Mouse (Mus musculus): ENCODE data around the gene Itih4. TPM values are rescaled to one million over a fixed set of nuclear protein-coding genes. Genes with fewer than 3 reads are reported as not detected.

Itih4 gene
- polyA plus RNA-seq, 1 experiment = 43.4 TPM

DNA sequence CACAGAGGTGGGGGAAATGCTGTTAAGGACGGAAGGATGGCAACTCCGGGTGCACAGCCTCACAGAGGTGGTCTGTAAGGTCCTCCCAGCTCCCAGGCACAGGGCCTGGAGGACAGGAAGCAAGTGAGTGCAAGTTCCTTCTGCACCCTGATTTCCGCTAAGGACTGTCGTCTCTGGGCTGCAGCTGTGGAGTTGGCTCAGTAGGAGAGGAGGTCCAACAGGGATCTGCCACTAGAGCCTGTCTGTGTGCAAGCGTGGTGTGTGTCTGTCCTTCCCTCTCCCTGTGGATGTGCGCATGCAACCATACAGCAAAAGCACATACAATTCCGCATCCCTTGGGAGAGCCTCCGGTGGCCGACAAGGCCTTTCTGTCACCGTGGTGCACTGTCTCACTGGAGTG lies 9.8 kb upstream of the Itih4 start:
- TF ChIP-seq POLR2A (IDR thresholded peaks at IDR 0.05; ENCODE audit: borderline replicate concordance, extremely low read depth, low read depth, low read length) = no peak
- no peak for TF ChIP-seq CTCF (IDR thresholded peaks at IDR 0.05; ENCODE audit: insufficient read depth, low read length)
- DNase-seq = no peak
- no peak overlapping the region for H3K4me3 ChIP-seq (replicated peaks; ENCODE audit: extremely low read depth, low read depth, low read length)
- H3K4me1 ChIP-seq (ENCODE audit: control insufficient read depth, insufficient read depth, low read length) = peaks cover 12% of the 10 kb centered on the region
- WGBS = 77% methylated on average over 10 of the region's 10 CpGs

DNA sequence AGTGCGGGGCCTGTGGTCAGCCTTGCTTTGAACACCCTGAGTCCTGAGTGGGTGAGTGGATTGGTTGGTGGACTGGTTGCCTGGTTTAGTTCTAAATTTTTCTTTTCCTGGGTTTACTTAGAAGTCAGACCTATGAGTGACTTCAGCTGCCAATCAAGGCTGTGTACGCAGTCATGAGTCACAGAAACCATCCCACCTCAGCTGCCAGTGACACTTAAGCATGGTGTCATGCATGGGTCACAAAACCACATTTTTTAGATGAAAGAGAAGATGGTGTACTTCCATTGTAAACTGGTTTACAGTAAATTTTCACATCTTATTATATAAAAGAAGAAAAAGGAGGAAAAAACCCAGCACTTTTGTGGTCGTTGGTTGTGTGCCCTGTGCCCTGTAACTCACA lies 8.4 kb upstream of the Itih4 start:
- no peak for DNase-seq
- no peak for TF ChIP-seq CTCF (IDR thresholded peaks at IDR 0.05; ENCODE audit: insufficient read depth, low read length)
- no peak for TF ChIP-seq POLR2A (IDR thresholded peaks at IDR 0.05; ENCODE audit: borderline replicate concordance, extremely low read depth, low read depth, low read length)
- 91% methylated on average over 3 of the region's 3 CpGs for WGBS
- Histone ChIP-seq H3K4me1 (ENCODE audit: control insufficient read depth, insufficient read depth, low read length) (peaks cover 12% of the 10 kb centered on the region), H3K4me3 (replicated peaks; ENCODE audit: extremely low read depth, low read depth, low read length) (no peak overlapping the region)

DNA sequence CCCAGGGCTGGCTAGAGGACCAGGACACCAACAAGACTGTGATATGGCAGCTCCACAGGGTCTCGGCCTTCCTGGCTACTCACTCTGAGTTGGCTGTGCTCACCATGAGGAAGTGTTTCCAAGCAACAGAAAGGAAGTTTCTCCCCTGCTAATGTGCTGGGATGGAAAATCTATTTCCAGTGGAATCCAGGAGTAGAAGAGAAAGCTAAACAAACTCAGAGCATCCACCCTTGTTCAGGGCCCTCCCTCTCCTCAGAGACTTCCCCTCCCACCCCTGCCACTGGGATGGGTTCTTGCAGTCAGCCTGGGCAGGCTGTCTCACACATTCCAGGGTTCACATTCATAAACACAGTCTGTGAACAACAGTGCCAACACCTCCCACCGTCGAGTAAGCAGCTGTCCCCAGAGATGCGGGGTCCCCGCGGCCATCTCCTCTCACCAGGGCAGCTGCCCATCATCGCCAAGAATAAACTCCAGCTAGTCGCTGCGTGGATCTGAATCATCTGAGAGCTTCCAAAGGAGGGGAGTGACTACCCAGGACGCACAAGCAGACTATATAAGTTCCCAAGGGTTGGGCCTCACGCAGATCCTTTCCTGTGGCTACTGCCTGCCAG lies 7.2 kb upstream of the Itih4 start, which contains the start of gene Mustn1:
TSS of gene Mustn1 (plus strand) at position 243 of the 614 bp plus-strand sequence.
- WGBS = 29% methylated on average over 11 of the region's 11 CpGs
- TF ChIP-seq CTCF (IDR thresholded peaks at IDR 0.05; ENCODE audit: insufficient read depth, low read length) = no peak
- H3K4me1 ChIP-seq (ENCODE audit: control insufficient read depth, insufficient read depth, low read length) = peaks cover 12% of the 10 kb centered on the region
- peak; percentile 39 for DNase-seq
- peak within 1 kb of the TSS; percentile 42 for H3K4me3 ChIP-seq (replicated peaks; ENCODE audit: extremely low read depth, low read depth, low read length)

DNA sequence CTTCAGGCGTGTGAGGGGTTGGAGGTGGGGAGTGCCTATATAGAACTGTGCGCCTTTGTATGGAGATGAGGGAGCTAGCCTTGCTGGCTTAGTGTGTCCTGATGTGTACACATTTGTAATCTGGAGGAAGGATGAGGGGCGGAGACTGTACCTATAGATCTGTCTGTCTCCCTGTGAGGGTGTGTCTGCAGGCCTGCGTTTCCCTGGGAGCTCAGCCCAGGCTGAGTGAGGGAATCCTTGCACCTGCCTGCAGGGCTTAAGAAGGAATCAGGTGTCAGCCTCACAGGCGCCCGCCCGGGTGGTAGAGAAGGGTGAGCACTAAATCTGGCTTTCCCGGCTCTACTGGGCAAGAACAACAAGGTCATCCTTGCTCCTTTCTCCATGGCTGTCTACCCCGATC lies 6.5 kb upstream of the Itih4 start:
- WGBS = 59% methylated on average over 9 of the region's 9 CpGs
- H3K4me1 ChIP-seq (ENCODE audit: control insufficient read depth, insufficient read depth, low read length) = peaks cover 12% of the 10 kb centered on the region
- peak overlapping the region; percentile 42 for H3K4me3 ChIP-seq (replicated peaks; ENCODE audit: extremely low read depth, low read depth, low read length)
- no peak for DNase-seq
- TF ChIP-seq CTCF (IDR thresholded peaks at IDR 0.05; ENCODE audit: insufficient read depth, low read length) (no peak), POLR2A (IDR thresholded peaks at IDR 0.05; ENCODE audit: borderline replicate concordance, extremely low read depth, low read depth, low read length) (no peak)

DNA sequence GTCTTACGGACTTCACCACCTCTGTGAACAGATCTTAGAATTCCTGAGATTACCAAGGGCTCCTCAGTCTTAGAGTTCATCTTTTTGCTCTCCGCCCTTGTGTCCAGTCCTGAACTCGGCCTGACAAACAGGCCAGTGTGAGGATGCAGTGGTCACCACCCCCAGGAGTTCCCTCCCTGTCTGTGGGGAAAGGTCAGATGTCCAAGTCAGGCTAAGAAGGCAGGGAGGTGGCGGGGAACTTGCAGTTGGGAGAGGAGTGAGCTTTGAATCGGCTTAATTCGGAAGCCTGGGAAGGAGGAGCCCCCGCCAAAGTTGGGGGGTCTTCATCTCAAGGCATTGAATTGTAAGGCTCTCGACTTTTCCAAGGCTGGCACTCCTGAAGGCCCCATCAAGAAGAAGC lies 6.0 kb upstream of the Itih4 start:
- 69% methylated on average over 8 of the region's 8 CpGs for WGBS
- DNase-seq = no peak
- TF ChIP-seq POLR2A (IDR thresholded peaks at IDR 0.05; ENCODE audit: borderline replicate concordance, extremely low read depth, low read depth, low read length) (no peak), CTCF (IDR thresholded peaks at IDR 0.05; ENCODE audit: insufficient read depth, low read length) (no peak)
- H3K4me3 ChIP-seq (replicated peaks; ENCODE audit: extremely low read depth, low read depth, low read length) = no peak overlapping the region
- peaks cover 12% of the 10 kb centered on the region for H3K4me1 ChIP-seq (ENCODE audit: control insufficient read depth, insufficient read depth, low read length)

DNA sequence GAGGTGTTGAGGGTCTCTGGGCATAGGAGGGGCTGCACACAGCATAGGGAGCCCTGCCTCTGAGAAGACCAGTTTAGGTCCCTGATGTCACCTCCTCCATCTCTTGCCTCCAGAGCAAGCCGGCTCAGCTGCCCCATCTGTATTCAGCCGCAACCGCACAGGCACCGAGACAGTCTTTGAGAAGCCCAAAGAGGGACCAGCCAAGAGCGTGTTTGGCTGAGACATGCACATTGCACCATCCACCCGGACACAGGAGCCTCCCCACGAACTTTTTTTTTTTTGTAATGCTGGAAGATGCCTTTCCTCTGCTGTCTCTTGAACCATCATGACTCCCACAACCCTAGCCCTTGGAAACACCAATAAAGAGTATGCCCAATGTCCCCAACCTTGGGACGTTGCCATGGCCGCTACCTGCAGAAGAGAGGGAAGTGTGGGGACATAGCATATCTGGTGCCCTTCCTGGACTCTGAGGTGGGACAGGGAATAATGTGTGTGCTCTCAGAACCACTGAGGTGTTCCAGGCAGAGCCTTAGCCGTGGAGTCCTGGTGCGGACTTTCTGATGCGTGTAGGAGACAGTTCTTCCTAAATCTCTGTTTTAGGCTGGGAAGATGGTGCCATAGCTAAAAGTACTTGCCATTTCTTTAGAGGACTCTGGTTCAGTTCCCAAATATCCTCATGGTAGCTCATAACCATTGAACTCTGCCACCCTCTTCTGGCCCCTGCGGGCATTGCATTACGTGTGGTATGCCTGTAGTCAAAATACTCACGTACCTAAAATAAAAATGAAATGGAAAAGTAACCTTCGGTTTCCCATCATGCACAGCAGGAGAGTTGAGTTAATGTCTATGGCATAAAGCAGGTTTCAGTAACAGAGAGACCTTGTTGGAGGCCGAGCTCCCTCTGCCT lies 5.2 kb upstream of the Itih4 start:
- peak; percentile 53 for TF ChIP-seq CTCF (IDR thresholded peaks at IDR 0.05; ENCODE audit: insufficient read depth, low read length)
- TF ChIP-seq POLR2A (IDR thresholded peaks at IDR 0.05; ENCODE audit: borderline replicate concordance, extremely low read depth, low read depth, low read length) = no peak
- WGBS = 72% methylated on average over 17 of the region's 17 CpGs
- Histone ChIP-seq H3K4me3 (replicated peaks; ENCODE audit: extremely low read depth, low read depth, low read length) (no peak overlapping the region), H3K4me1 (ENCODE audit: control insufficient read depth, insufficient read depth, low read length) (peaks cover 6% of the 10 kb centered on the region; the same call in 1 of the 2 replicates)
- DNase-seq = peak; percentile 70

DNA sequence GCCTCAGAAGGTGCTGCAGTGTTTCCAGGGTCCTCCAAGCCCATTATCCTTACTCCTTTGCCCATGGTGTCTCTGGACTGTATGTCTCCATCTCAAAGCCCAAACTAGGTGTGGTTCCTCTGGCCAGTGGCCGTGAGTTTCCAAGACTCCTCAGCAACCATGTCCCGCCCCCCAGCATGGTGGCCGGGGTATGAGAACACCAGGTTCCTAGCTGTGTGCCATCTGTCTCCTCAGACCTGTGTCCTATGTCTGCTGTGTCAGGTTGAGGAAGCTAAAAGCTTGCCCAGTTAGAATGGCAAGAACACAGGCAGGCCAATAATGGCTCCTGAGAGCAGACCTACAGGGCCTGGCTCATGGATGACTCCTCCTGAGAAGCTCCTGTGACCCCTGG lies 4.6 kb upstream of the Itih4 start:
- WGBS = 91% methylated on average over 3 of the region's 3 CpGs
- TF ChIP-seq CTCF (IDR thresholded peaks at IDR 0.05; ENCODE audit: insufficient read depth, low read length) (no peak), POLR2A (IDR thresholded peaks at IDR 0.05; ENCODE audit: borderline replicate concordance, extremely low read depth, low read depth, low read length) (no peak)
- H3K4me3 ChIP-seq (replicated peaks; ENCODE audit: extremely low read depth, low read depth, low read length) = no peak overlapping the region
- 0 out of 2 replicates have a peak, but pooled peaks cover 2% of the 10 kb centered on the region for H3K4me1 ChIP-seq (ENCODE audit: control insufficient read depth, insufficient read depth, low read length)
- DNase-seq = no peak

DNA sequence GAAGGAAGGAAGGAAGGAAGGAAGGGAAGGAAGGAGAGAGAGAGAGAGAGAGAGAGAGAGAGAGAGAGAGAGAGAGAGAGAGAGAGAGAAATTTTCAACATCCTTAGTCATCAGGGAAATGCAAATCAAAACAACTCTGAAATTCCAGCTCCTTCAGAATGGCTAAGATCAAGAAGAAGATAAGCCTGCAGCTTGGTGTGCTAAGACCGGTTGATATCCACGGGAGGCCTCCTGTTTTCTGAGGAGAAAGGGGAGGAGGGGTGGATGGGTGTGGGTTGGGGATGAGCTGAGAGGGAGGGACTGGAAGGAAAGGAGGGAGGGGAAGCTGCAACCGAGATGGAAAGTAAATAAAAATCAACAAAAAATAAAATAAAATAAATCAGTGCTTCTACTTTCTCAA lies 978 bp upstream of the Itih4 start:
- 18% methylated on average over 3 of the region's 3 CpGs for WGBS
- no peak overlapping the region for H3K4me3 ChIP-seq (replicated peaks; ENCODE audit: extremely low read depth, low read depth, low read length)
- peaks cover 13% of the 10 kb centered on the region for H3K4me1 ChIP-seq (ENCODE audit: control insufficient read depth, insufficient read depth, low read length)
- DNase-seq = no peak
- TF ChIP-seq CTCF (IDR thresholded peaks at IDR 0.05; ENCODE audit: insufficient read depth, low read length) (no peak), POLR2A (IDR thresholded peaks at IDR 0.05; ENCODE audit: borderline replicate concordance, extremely low read depth, low read depth, low read length) (no peak)

DNA sequence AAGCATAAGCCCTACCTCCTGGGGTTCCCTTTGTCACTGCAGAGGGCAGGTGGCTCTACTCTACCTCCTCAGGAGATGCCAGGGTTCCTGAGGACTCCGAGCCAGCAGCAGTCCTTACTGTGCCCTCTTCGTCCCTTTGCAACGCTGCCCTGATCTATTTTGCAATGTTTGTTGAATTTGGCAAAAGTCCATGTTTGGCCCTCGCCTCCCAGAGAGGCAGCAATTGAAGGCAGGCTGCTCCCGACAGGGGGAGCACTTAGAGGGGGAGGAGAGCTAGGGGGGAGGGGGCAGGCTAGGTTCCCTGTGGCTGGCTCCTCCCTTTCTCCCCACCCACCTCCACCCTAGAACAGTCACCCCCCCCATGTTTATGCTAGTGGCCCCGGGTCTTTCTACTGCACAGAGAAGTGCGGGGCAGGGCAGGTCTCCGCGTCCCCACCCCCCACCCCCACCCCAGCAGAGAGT lies 2.0 kb downstream of the Itih4 start:
- TF ChIP-seq CTCF (IDR thresholded peaks at IDR 0.05; ENCODE audit: insufficient read depth, low read length) (peak; percentile 40; the same call in 1 of the 2 replicates), POLR2A (IDR thresholded peaks at IDR 0.05; ENCODE audit: borderline replicate concordance, extremely low read depth, low read depth, low read length) (no peak; the same call in 1 of the 2 replicates)
- 3% methylated on average over 9 of the region's 9 CpGs for WGBS
- Histone ChIP-seq H3K4me3 (replicated peaks; ENCODE audit: extremely low read depth, low read depth, low read length) (no peak overlapping the region), H3K4me1 (ENCODE audit: control insufficient read depth, insufficient read depth, low read length) (peaks cover 13% of the 10 kb centered on the region)
- peak; percentile 72 for DNase-seq
